Mouse (Mus musculus): ENCODE measurements at regions not wholly inside any gene's neighbourhood (a gene's known extent, or its start where the extent isn't known, plus 50 kb on each side); places are given as distances from the start of the nearest gene placed in this dataset.
A peak's percentile ranks its signal among the peaks of the same experiment; 100 is the strongest.

DNA sequence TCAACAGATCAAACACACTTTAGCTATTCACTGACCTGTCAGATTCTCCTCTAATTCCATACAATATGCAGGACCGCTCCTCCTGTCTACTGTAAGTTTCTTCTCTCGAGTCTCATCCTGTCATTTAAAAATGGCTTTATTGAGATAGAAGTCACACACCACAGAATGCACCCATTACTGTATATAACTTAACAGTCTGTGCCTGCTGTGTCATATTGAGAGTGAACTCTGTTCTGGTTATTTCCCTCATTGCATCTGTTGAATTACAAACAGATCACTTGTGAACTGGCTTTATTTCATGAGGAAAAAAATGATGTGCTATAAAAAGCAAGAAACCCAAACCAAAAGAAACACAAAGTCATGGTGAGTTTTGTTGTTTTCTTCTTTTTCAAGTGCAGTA lies 198.2 kb downstream of the Kcnrg start:
- no peak for ATAC-seq (ENCODE audit: low FRiP score, low read depth)
- DNase-seq (ENCODE audit: low spot score), result no peak
- H3K9me3 ChIP-seq (ENCODE audit: control insufficient read depth, low read length), result no peaks in the 10 kb centered on the region
- no peak overlapping the region for H3K27ac ChIP-seq (replicated peaks; ENCODE audit: low read depth, low read length)
- H3K4me2 ChIP-seq (replicated peaks; ENCODE audit: low read depth, low read length, severe bottlenecking), result no peak overlapping the region
- no peak overlapping the region for H3K9ac ChIP-seq (ENCODE audit: low read depth, low read length, severe bottlenecking)
- peaks cover 30% of the 10 kb centered on the region for H3K4me1 ChIP-seq (ENCODE audit: control insufficient read depth, insufficient read depth, low read length)
- TF ChIP-seq POLR2A (IDR thresholded peaks at IDR 0.05; ENCODE audit: borderline replicate concordance, extremely low read depth, insufficient read depth, insufficient read length), result no peak
- 78% methylated on average over 2 of the region's 2 CpGs for WGBS
- H3K27me3 ChIP-seq (ENCODE audit: control insufficient read depth, insufficient read depth, low read length), result no peaks in the 10 kb centered on the region
- H3K36me3 ChIP-seq (ENCODE audit: control insufficient read depth, insufficient read depth, low read length), result no peaks in the 10 kb centered on the region
- H3K4me3 ChIP-seq (replicated peaks; ENCODE audit: low read length), result no peak overlapping the region

DNA sequence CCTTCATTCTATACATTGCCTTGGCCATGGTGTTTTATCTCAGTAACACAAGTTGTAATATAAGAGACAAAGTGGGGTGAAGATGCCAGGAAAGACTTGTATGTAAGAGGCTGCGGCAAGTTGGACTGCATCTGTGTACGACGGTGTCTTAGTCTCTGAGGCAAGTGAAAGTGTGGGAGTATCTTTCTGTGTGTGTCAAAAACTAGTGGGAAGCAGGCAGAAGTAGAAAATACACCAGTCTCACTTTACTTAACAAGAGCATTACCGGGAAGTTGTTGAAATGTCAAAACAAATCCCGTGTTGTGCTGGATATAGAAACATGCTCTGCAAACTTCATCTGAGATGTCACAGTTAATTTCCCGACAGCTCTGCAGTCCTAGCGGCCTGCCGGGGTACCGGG lies 200.9 kb downstream of the Kcnrg start:
- H3K4me1 ChIP-seq (ENCODE audit: control insufficient read depth, insufficient read depth, low read length), result peaks cover 39% of the 10 kb centered on the region
- no peak overlapping the region for H3K27ac ChIP-seq (replicated peaks; ENCODE audit: low read depth, low read length)
- H3K4me3 ChIP-seq (replicated peaks; ENCODE audit: low read length), result no peak overlapping the region
- no peak overlapping the region for H3K9ac ChIP-seq (ENCODE audit: low read depth, low read length, severe bottlenecking)
- TF ChIP-seq POLR2A (IDR thresholded peaks at IDR 0.05; ENCODE audit: borderline replicate concordance, extremely low read depth, insufficient read depth, insufficient read length), result no peak
- no peaks in the 10 kb centered on the region for H3K27me3 ChIP-seq (ENCODE audit: control insufficient read depth, insufficient read depth, low read length)
- WGBS, result 64% methylated on average over 9 of the region's 9 CpGs
- DNase-seq (ENCODE audit: low spot score) (no peak), ATAC-seq (ENCODE audit: low FRiP score, low read depth) (no peak)
- H3K9me3 ChIP-seq (ENCODE audit: control insufficient read depth, low read length), result no peaks in the 10 kb centered on the region
- H3K4me2 ChIP-seq (replicated peaks; ENCODE audit: low read depth, low read length, severe bottlenecking), result no peak overlapping the region
- no peaks in the 10 kb centered on the region for H3K36me3 ChIP-seq (ENCODE audit: control insufficient read depth, insufficient read depth, low read length)

DNA sequence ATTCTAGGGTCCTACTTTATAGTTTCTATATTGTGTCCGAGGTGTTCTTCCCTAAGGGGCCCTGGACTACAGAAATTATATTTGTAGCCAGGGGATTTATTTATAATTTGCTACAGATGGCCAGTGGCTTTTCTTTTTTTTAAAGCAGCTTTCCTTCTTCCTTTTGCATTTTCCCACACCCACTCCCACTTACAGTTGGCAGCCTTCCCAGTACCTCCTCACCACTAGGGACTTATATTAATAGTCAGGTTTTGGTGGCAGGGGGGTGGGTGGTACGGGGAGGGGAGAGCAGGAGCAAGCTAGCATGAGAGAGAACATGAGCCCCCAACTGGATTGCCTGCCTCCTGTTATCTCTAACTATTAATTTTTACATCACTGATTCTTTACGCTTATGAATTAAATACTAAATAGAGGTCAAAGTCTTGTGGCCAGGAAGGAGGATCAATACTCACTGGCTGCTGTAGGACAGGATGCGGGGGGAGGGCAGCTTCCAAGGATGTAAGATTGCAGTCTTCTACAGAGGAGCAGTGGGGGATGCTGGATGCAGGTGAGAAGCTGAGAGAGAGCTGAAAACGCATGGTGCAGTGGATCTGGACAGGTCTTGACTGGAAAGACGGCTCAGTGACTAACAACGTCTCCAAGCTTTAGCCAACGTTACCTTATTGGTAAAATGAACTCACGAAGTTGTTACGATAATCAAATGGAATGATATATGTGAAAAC lies 202.6 kb downstream of the Kcnrg start:
- DNase-seq (ENCODE audit: low spot score), result no peak
- H3K27ac ChIP-seq (replicated peaks; ENCODE audit: low read depth, low read length), result no peak overlapping the region
- TF ChIP-seq POLR2A (IDR thresholded peaks at IDR 0.05; ENCODE audit: borderline replicate concordance, extremely low read depth, insufficient read depth, insufficient read length), result no peak
- no peaks in the 10 kb centered on the region for H3K9me3 ChIP-seq (ENCODE audit: control insufficient read depth, low read length)
- no peaks in the 10 kb centered on the region for H3K27me3 ChIP-seq (ENCODE audit: control insufficient read depth, insufficient read depth, low read length)
- no peaks in the 10 kb centered on the region for H3K36me3 ChIP-seq (ENCODE audit: control insufficient read depth, insufficient read depth, low read length)
- peaks cover 34% of the 10 kb centered on the region for H3K4me1 ChIP-seq (ENCODE audit: control insufficient read depth, insufficient read depth, low read length)
- no peak overlapping the region for H3K4me3 ChIP-seq (replicated peaks; ENCODE audit: low read length)
- ATAC-seq (ENCODE audit: low FRiP score, low read depth), result no peak
- no peak overlapping the region for H3K4me2 ChIP-seq (replicated peaks; ENCODE audit: low read depth, low read length, severe bottlenecking)
- H3K9ac ChIP-seq (ENCODE audit: low read depth, low read length, severe bottlenecking), result no peak overlapping the region
- 40% methylated on average over 10 of the region's 10 CpGs for WGBS

DNA sequence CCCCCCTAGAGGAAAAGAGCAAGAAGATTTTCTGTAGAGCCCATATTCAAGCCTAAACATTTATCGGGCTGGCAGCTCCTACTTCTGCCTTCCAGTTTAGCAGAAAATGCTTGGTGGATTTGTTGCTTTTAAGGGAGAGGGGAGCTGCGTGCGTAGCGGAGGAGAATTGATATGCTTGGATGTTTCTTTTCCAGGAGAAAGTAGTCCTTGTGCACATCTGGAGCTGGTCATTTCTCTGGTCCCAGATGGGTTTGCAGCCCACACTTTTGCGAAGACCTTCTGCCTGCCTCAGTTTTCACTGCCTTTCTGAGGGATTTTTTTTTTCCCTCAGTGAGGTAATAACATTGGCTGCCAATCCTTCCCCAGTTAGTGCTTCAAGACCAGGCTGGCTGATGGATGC lies 203.6 kb downstream of the Kcnrg start:
- H3K9me3 ChIP-seq (ENCODE audit: control insufficient read depth, low read length), result no peaks in the 10 kb centered on the region
- TF ChIP-seq POLR2A (IDR thresholded peaks at IDR 0.05; ENCODE audit: borderline replicate concordance, extremely low read depth, insufficient read depth, insufficient read length), result no peak
- H3K4me1 ChIP-seq (ENCODE audit: control insufficient read depth, insufficient read depth, low read length), result peaks cover 34% of the 10 kb centered on the region
- WGBS, result 22% methylated on average over 5 of the region's 5 CpGs
- DNase-seq (ENCODE audit: low spot score) (peak; percentile 48), ATAC-seq (ENCODE audit: low FRiP score, low read depth) (no peak)
- peak overlapping the region; percentile 43; the same call in 1 of the 2 replicates for H3K27ac ChIP-seq (replicated peaks; ENCODE audit: low read depth, low read length)
- H3K36me3 ChIP-seq (ENCODE audit: control insufficient read depth, insufficient read depth, low read length), result no peaks in the 10 kb centered on the region
- peak overlapping the region; percentile 17; the same call in 1 of the 2 replicates for H3K4me2 ChIP-seq (replicated peaks; ENCODE audit: low read depth, low read length, severe bottlenecking)
- H3K4me3 ChIP-seq (replicated peaks; ENCODE audit: low read length), result no peak overlapping the region
- H3K27me3 ChIP-seq (ENCODE audit: control insufficient read depth, insufficient read depth, low read length), result no peaks in the 10 kb centered on the region
- H3K9ac ChIP-seq (ENCODE audit: low read depth, low read length, severe bottlenecking), result no peak overlapping the region

DNA sequence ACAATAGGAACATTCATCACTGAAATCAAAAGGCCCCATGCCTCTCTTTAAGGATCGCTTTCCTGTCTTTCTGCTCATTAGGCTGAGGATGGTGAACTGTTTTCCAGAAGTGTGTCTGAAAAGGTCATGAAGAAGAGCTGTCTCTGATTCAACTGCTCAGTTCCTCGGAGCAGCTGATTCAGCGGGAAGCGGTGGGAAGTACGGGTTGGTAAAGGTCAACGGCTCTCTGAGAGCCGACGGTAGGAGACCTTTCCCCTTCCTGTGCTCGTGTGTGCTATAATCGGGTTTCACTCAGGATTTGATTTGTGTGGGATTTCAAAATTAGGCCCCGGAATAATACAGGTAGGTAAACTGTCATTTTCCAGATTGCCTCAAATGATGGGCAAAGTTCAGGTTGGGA lies 210.5 kb downstream of the Kcnrg start:
- H3K27me3 ChIP-seq (ENCODE audit: control insufficient read depth, insufficient read depth, low read length), result no peaks in the 10 kb centered on the region
- TF ChIP-seq POLR2A (IDR thresholded peaks at IDR 0.05; ENCODE audit: borderline replicate concordance, extremely low read depth, insufficient read depth, insufficient read length), result no peak
- no peak for DNase-seq (ENCODE audit: low spot score)
- H3K4me2 ChIP-seq (replicated peaks; ENCODE audit: low read depth, low read length, severe bottlenecking), result no peak overlapping the region
- no peak overlapping the region for H3K4me3 ChIP-seq (replicated peaks; ENCODE audit: low read length)
- H3K9me3 ChIP-seq (ENCODE audit: control insufficient read depth, low read length), result no peaks in the 10 kb centered on the region
- WGBS, result 64% methylated on average over 11 of the region's 11 CpGs
- no peaks in the 10 kb centered on the region for H3K4me1 ChIP-seq (ENCODE audit: control insufficient read depth, insufficient read depth, low read length)
- H3K36me3 ChIP-seq (ENCODE audit: control insufficient read depth, insufficient read depth, low read length), result no peaks in the 10 kb centered on the region
- no peak for ATAC-seq (ENCODE audit: low FRiP score, low read depth)
- H3K9ac ChIP-seq (ENCODE audit: low read depth, low read length, severe bottlenecking), result no peak overlapping the region
- no peak overlapping the region for H3K27ac ChIP-seq (replicated peaks; ENCODE audit: low read depth, low read length)
